Comparison of ENCODE assay signal across 23 mouse cellular contexts in the genomic region with DNA sequence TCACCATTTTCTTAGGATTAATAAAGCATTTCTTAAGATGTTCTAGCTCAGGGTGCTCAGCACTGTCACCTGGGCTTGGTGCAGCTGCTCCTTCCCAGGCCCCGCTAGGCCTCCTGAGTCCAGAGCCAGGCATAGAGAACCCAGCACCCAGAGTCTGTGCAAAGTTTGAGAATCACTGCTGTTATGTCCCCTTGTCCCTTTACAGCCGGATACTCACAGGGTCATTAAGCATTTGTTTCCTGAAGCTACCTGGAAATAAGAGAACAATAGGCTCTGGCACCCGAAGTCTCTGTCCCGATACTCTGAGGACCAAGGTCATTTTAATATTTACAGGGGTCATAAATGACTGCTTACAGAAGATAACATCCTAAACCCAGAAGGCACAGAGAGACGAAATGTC.
A peak's percentile ranks its signal among the peaks of the same experiment; 100 is the strongest.
DNase-seq lines count a peak whose midpoint lies in the region; ATAC-seq and TF ChIP-seq lines count a peak whose summit lies in the region.
"Had no signal": no experiment of that assay in that cellular context is flagged by ENCODE, and none has a peak within 500 bp of the region (broad histone marks: within the 10 kb centered on the region; RNA-seq: fewer than 3 reads in every experiment).

No protein-coding gene starts in this region.

- ATAC-seq in heart, embryonic 14.5 days (ENCODE audit: insufficient number of reproducible peaks, insufficient read depth, low FRiP score, low read depth) = no peak
- no peak for ATAC-seq in kidney, postnatal 0 days (replicated peaks; ENCODE audit: low FRiP score, low read depth)
- peak; percentile 53 for ATAC-seq in intestine, postnatal 0 days
- ATAC-seq: forebrain, embryonic 14.5 days; hindbrain, embryonic 16.5 days; inflammation-experienced regulatory T-cells, adult 6 months had no signal

- H3K4me1 ChIP-seq in heart, embryonic 14.5 days (ENCODE audit: control insufficient read depth in 2 of 2, insufficient read depth in 2 of 2, low read length in 2 of 2) = peaks cover 42 to 68% of the 10 kb centered on the region in 2 experiments
- 0 out of 2 replicates have a peak, but pooled peaks cover 14% of the 10 kb centered on the region for H3K4me1 ChIP-seq in kidney, postnatal 0 days (replicated peaks; ENCODE audit: insufficient read depth, low read length)
- H3K4me1 ChIP-seq in intestine, postnatal 0 days (replicated peaks; ENCODE audit: control insufficient read depth, insufficient read depth, low read length) = peaks cover 7% of the 10 kb centered on the region; the same call in 1 of the 2 replicates

- H3K27me3 ChIP-seq in heart, embryonic 14.5 days (ENCODE audit: control insufficient read depth, insufficient read depth, low read length) = no peaks in the 10 kb centered on the region
- no peaks in the 10 kb centered on the region for H3K27me3 ChIP-seq in kidney, postnatal 0 days (ENCODE audit: insufficient read depth, low read length)
- no peaks in the 10 kb centered on the region for H3K27me3 ChIP-seq in intestine, postnatal 0 days (replicated peaks; ENCODE audit: control insufficient read depth, insufficient read depth, low read length)
- H3K27me3 ChIP-seq: embryonic facial prominence, embryonic 15.5 days; hindbrain, embryonic 12.5 days had no signal

- H3K4me3 ChIP-seq in heart, embryonic 14.5 days (ENCODE audit: control insufficient read depth in 1 of 2, insufficient read depth in 1 of 2, low read depth in 1 of 2, low read length in 2 of 2) = 0 out of 4 replicates have a peak overlapping the region, but pooled peaks of 1 of the 2 experiments have one; percentile 2
- H3K4me3 ChIP-seq in kidney, postnatal 0 days (replicated peaks; ENCODE audit: low read depth, low read length) = no peak overlapping the region
- H3K4me3 ChIP-seq in intestine, postnatal 0 days (ENCODE audit: low read depth, low read length) = no peak overlapping the region
- H3K4me3 ChIP-seq: embryonic facial prominence, embryonic 15.5 days; erythroblast, embryonic 14.5 days; forebrain, embryonic 10.5 days; hindbrain, embryonic 12.5 days had no signal

- intact Hi-C loops in heart, postnatal 36 days (cut with DNase I) = no loop called here

- peak overlapping the region; percentile 76 for H3K9ac ChIP-seq in heart, embryonic 14.5 days (ENCODE audit: low read length)
- H3K9ac ChIP-seq in kidney, postnatal 0 days (ENCODE audit: low read depth, low read length) = 0 out of 2 replicates have a peak overlapping the region, but pooled peaks have one; percentile 3
- H3K9ac ChIP-seq in intestine, postnatal 0 days (ENCODE audit: low read depth, low read length) = no peak overlapping the region
- H3K9ac ChIP-seq: embryonic facial prominence, embryonic 15.5 days; hindbrain, embryonic 12.5 days had no signal

- no peaks in the 10 kb centered on the region for H3K9me3 ChIP-seq in heart, embryonic 14.5 days (ENCODE audit: control insufficient read depth, low read length)
- no peaks in the 10 kb centered on the region for H3K9me3 ChIP-seq in kidney, postnatal 0 days (replicated peaks; ENCODE audit: low read length)
- H3K9me3 ChIP-seq in intestine, postnatal 0 days (ENCODE audit: control insufficient read depth) = no peaks in the 10 kb centered on the region
- H3K9me3 ChIP-seq: embryonic facial prominence, embryonic 15.5 days; forebrain, embryonic 10.5 days; hindbrain, embryonic 12.5 days had no signal

- H3K4me2 ChIP-seq in heart, embryonic 14.5 days (ENCODE audit: low read length) = peak overlapping the region; percentile 63
- H3K4me2 ChIP-seq in kidney, postnatal 0 days (ENCODE audit: low read length) = no peak overlapping the region
- H3K4me2 ChIP-seq in intestine, postnatal 0 days (replicated peaks; ENCODE audit: low read depth) = no peak overlapping the region
- H3K4me2 ChIP-seq: embryonic facial prominence, embryonic 15.5 days; hindbrain, embryonic 12.5 days had no signal

- DNase-seq in heart, adult 11 months = peak; percentile 88
- no peak for DNase-seq in heart, postnatal 36 days
- DNase-seq in heart, adult 9 months (ENCODE audit: low spot score in 2 of 2) = no peak
- DNase-seq in kidney, postnatal 0 days (ENCODE audit: low spot score) = no peak
- no peak for DNase-seq in kidney, postnatal 14 days
- DNase-seq in adrenal gland, postnatal 14 days = no peak
- DNase-seq: adrenal gland, postnatal 25 days; cerebellum, adult 11 months; cerebellum, adult 8-10 months; cerebellum, postnatal 14 days; embryo, embryonic 11 days; gastrocnemius, postnatal 10 days; heart, postnatal 10 days; kidney, adult 8-10 months had no signal

- no peaks in the 10 kb centered on the region for H3K36me3 ChIP-seq in heart, embryonic 14.5 days (ENCODE audit: control insufficient read depth, insufficient read depth, low read length)
- H3K36me3 ChIP-seq in kidney, postnatal 0 days (ENCODE audit: insufficient read depth, low read length) = no peaks in the 10 kb centered on the region
- no peaks in the 10 kb centered on the region for H3K36me3 ChIP-seq in intestine, postnatal 0 days (ENCODE audit: control insufficient read depth, insufficient read depth)
- H3K36me3 ChIP-seq: embryonic facial prominence, embryonic 15.5 days; forebrain, embryonic 10.5 days; hindbrain, embryonic 12.5 days had no signal

- 67% methylated on average over 5 of the region's 5 CpGs for WGBS in heart, embryonic 14.5 days
- 59% methylated on average over 5 of the region's 5 CpGs for WGBS in kidney, postnatal 0 days
- 41% methylated on average over 5 of the region's 5 CpGs for WGBS in intestine, postnatal 0 days

- TF ChIP-seq CTCF in kidney, postnatal 0 days (IDR thresholded peaks at IDR 0.05; ENCODE audit: low read depth) = no peak
- no peak for TF ChIP-seq CTCF in intestine, postnatal 0 days (IDR thresholded peaks at IDR 0.05; ENCODE audit: low read depth)

- peak overlapping the region; percentile 14 to 97; a peak in 2 of 4 replicates for H3K27ac ChIP-seq in heart, embryonic 14.5 days (replicated peaks in 1 of 2; ENCODE audit: control insufficient read depth in 1 of 2, insufficient read depth in 1 of 2, low read depth in 2 of 2, low read length in 2 of 2)
- no peak overlapping the region for H3K27ac ChIP-seq in kidney, postnatal 0 days
- H3K27ac ChIP-seq in intestine, postnatal 0 days (ENCODE audit: low read depth, low read length) = no peak overlapping the region
- H3K27ac ChIP-seq: forebrain, embryonic 10.5 days; hindbrain, embryonic 12.5 days had no signal

Comparison
In these comparisons a context has a peak if more than half of its experiments do, and no peak if none do; other contexts are left out.
1. H3K27ac ChIP-seq: peak in heart, embryonic 14.5 days (2 of 2); none in kidney, postnatal 0 days (single experiment) and intestine, postnatal 0 days (single experiment).